Mouse (Mus musculus): ENCODE measurements around the gene Fxyd2. TPM values are rescaled to one million over a fixed set of nuclear protein-coding genes. Genes with fewer than 3 reads are reported as not detected.

Fxyd2 gene
- polyA plus RNA-seq, 1 experiment: 220 TPM

DNA sequence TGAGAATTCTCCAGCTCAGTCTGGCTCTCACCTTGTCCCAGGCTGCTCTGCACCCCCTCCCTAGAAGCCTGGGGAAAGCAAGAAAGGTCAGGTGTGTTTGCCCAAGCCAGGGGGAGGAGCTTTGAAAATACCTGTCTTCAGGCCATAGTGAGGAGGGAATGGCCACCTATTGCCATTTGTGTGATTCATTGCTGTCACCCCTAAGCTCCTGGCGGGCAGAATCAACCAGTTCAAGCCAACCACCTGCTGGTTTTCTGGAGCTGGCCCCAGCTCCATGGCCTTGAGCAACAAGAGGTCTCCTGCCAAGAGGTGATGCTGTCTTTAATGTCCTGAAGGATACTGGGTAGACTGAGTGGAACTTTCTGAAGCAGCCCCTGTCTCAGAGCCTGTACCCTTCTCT, 1.1 kb upstream of the Fxyd2 start:
- WGBS: 73% methylated on average over 1 of the region's 1 CpGs
- H3K27me3 ChIP-seq (ENCODE audit: control insufficient read depth, insufficient read depth, low read length): no peaks in the 10 kb centered on the region

DNA sequence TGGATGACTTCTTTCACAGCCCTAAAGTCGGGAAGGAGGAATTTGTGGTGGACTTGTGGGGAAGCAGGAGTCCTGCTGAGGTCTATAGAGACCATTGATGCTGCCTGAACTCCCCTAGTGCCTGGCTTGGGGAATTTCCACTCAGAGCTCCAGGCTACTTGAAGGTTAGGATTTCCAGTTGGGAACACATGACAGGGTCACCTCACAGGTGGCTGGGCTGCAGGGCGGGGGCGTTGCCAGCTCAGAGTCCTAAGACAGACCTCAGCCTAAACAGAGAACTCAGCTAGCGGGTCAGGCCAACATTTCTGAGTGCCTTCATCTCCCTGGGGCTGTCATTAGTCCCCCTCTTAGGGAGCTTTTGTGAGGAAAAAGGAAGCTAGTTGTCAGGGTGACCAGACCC, 2.4 kb downstream of the Fxyd2 start:
- Histone ChIP-seq H3K4me3 (ENCODE audit: control insufficient read depth, insufficient read depth, low read length) (no peak overlapping the region), H3K4me1 (replicated peaks; ENCODE audit: control insufficient read depth, insufficient read depth, low read length) (no peaks in the 10 kb centered on the region), H3K27me3 (ENCODE audit: control insufficient read depth, insufficient read depth, low read length) (no peaks in the 10 kb centered on the region), H3K27ac (ENCODE audit: control insufficient read depth, insufficient read depth, low read length) (no peak overlapping the region), H3K36me3 (ENCODE audit: control insufficient read depth, insufficient read depth, low read length) (no peaks in the 10 kb centered on the region)
- TF ChIP-seq POLR2A (IDR thresholded peaks at IDR 0.05; ENCODE audit: control insufficient read depth, extremely low read depth, insufficient read depth, low read length, poor library complexity) (no peak), CTCF (IDR thresholded peaks at IDR 0.05; ENCODE audit: borderline replicate concordance, control insufficient read depth, extremely low read depth, insufficient read depth, low read length, poor library complexity) (no peak)
- WGBS: 72% methylated on average over 4 of the region's 4 CpGs
- DNase-seq: no peak

More for the DNA sequence above, 1.1 kb upstream of the Fxyd2 start:
- no peaks in the 10 kb centered on the region for H3K4me1 ChIP-seq (replicated peaks; ENCODE audit: control insufficient read depth, insufficient read depth, low read length)
- H3K4me3 ChIP-seq (ENCODE audit: control insufficient read depth, insufficient read depth, low read length): no peak overlapping the region
- no peaks in the 10 kb centered on the region for H3K36me3 ChIP-seq (ENCODE audit: control insufficient read depth, insufficient read depth, low read length)
- no peak for DNase-seq
- H3K27ac ChIP-seq (ENCODE audit: control insufficient read depth, insufficient read depth, low read length): no peak overlapping the region
- TF ChIP-seq POLR2A (IDR thresholded peaks at IDR 0.05; ENCODE audit: control insufficient read depth, extremely low read depth, insufficient read depth, low read length, poor library complexity): no peak
- TF ChIP-seq CTCF (IDR thresholded peaks at IDR 0.05; ENCODE audit: borderline replicate concordance, control insufficient read depth, extremely low read depth, insufficient read depth, low read length, poor library complexity): no peak

DNA sequence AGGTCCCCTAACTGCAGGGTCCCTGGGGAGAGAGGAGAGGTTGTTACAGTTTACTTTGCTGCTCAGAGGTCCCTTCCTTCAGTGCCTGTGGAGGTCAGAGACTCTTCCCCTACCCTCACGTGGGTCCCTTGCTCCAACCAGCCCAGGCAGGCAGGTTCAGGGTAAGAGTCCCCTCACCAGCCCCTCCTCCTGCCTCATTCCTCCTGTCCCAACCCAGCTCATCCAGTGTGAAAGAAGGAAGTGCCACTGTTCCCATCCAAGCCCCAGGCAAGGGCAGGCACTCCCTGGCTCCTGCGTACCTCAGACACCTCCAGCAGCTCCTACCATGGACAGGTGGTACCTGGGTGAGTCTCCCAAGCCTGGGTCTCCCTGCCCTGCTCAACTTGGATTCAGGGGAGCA, 3.5 kb downstream of the Fxyd2 start:
- TF ChIP-seq CTCF (IDR thresholded peaks at IDR 0.05; ENCODE audit: borderline replicate concordance, control insufficient read depth, extremely low read depth, insufficient read depth, low read length, poor library complexity) (no peak), POLR2A (IDR thresholded peaks at IDR 0.05; ENCODE audit: control insufficient read depth, extremely low read depth, insufficient read depth, low read length, poor library complexity) (no peak)
- Histone ChIP-seq H3K36me3 (ENCODE audit: control insufficient read depth, insufficient read depth, low read length) (no peaks in the 10 kb centered on the region), H3K27me3 (ENCODE audit: control insufficient read depth, insufficient read depth, low read length) (no peaks in the 10 kb centered on the region), H3K4me3 (ENCODE audit: control insufficient read depth, insufficient read depth, low read length) (no peak overlapping the region), H3K4me1 (replicated peaks; ENCODE audit: control insufficient read depth, insufficient read depth, low read length) (no peaks in the 10 kb centered on the region), H3K27ac (ENCODE audit: control insufficient read depth, insufficient read depth, low read length) (no peak overlapping the region)
- WGBS: 54% methylated on average over 2 of the region's 2 CpGs
- no peak for DNase-seq

- no peak overlapping the region for H3K27ac ChIP-seq (ENCODE audit: control insufficient read depth, insufficient read depth, low read length)
- no peaks in the 10 kb centered on the region for H3K36me3 ChIP-seq (ENCODE audit: control insufficient read depth, insufficient read depth, low read length)
- WGBS: 49% methylated on average over 5 of the region's 5 CpGs
These were observed 6.2 kb downstream of the Fxyd2 start for GRCm38 (mm10) chr9:45405694-45406093.

DNA sequence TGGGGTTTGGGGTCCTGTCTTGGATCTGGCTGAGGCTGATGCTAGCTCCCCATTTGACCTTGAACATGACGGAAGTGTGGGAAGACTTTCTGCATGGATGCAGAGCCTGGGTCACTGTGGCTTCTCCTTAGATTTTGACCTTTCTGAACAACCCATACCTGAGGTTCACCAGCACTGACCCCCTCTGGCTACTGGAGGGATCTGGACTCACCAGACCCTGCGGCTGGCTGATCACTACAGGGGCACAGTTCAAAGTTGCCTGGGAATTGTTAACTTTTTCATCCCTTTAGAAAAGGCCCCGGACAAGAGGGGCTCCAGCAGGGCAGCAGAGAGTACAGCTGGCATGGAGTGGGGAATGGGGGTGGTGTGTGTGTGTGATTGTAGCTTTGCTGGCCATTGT, 7.3 kb downstream of the Fxyd2 start:
- WGBS: 97% methylated on average over 3 of the region's 3 CpGs
- no peaks in the 10 kb centered on the region for H3K36me3 ChIP-seq (ENCODE audit: control insufficient read depth, insufficient read depth, low read length)
- TF ChIP-seq POLR2A (IDR thresholded peaks at IDR 0.05; ENCODE audit: control insufficient read depth, extremely low read depth, insufficient read depth, low read length, poor library complexity): no peak
- TF ChIP-seq CTCF (IDR thresholded peaks at IDR 0.05; ENCODE audit: borderline replicate concordance, control insufficient read depth, extremely low read depth, insufficient read depth, low read length, poor library complexity): no peak
- H3K27me3 ChIP-seq (ENCODE audit: control insufficient read depth, insufficient read depth, low read length): no peaks in the 10 kb centered on the region
- no peak for DNase-seq
- H3K4me3 ChIP-seq (ENCODE audit: control insufficient read depth, insufficient read depth, low read length): no peak overlapping the region
- no peaks in the 10 kb centered on the region for H3K4me1 ChIP-seq (replicated peaks; ENCODE audit: control insufficient read depth, insufficient read depth, low read length)
- H3K27ac ChIP-seq (ENCODE audit: control insufficient read depth, insufficient read depth, low read length): no peak overlapping the region

More at GRCm38 (mm10) chr9:45405694-45406093, 6.2 kb downstream of the Fxyd2 start:
- DNase-seq: no peak
- Histone ChIP-seq H3K4me3 (ENCODE audit: control insufficient read depth, insufficient read depth, low read length) (no peak overlapping the region), H3K27me3 (ENCODE audit: control insufficient read depth, insufficient read depth, low read length) (no peaks in the 10 kb centered on the region), H3K4me1 (replicated peaks; ENCODE audit: control insufficient read depth, insufficient read depth, low read length) (no peaks in the 10 kb centered on the region)
- TF ChIP-seq POLR2A (IDR thresholded peaks at IDR 0.05; ENCODE audit: control insufficient read depth, extremely low read depth, insufficient read depth, low read length, poor library complexity) (no peak), CTCF (IDR thresholded peaks at IDR 0.05; ENCODE audit: borderline replicate concordance, control insufficient read depth, extremely low read depth, insufficient read depth, low read length, poor library complexity) (no peak)

DNA sequence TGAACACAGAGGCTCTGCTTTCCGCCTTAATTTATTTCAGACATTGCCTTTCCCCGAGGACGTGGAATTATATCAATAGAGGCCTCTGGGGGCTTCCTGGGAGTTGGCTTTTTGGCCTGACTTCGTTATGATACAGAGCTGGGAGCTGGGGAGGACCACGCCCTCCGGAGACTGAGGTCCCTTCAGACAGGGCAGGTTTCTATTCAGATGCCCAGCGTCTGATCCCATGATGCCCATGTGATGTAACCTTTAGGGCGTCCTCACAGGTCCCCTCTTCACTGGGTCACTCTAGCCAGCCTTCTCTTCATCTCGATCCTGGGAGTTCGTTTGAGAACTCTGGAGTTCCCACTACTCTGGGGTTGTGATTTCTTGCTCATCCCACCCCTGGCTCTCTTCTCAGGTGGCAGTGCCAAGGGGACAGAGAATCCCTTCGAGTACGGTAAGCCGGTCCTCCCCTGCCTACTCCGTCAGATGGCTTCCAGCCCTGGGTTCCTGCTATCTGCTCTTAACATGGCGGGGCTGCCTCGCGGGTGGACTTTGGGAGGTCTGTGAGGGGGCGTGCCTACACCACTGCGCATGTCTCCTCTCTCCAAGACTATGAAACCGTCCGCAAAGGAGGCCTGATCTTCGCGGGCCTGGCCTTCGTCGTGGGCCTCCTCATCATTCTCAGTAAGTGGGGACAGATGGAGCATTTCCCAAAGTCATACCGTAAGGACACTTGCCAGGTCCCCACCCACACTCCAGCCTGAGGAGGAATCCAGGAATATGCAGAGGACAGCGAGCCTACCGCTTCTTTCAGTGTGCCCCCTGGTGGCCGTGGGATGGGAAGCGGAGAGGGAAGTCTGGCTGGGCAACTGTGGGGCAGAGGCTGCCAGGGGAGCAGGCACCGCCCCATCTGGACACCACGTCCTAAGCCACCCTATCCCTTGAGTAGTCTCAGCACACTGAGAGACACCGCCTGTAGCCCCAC, 8.5 kb downstream of the Fxyd2 start:
- Histone ChIP-seq H3K27me3 (ENCODE audit: control insufficient read depth, insufficient read depth, low read length) (no peaks in the 10 kb centered on the region), H3K4me3 (ENCODE audit: control insufficient read depth, insufficient read depth, low read length) (peak overlapping the region; percentile 35), H3K27ac (ENCODE audit: control insufficient read depth, insufficient read depth, low read length) (no peak overlapping the region), H3K36me3 (ENCODE audit: control insufficient read depth, insufficient read depth, low read length) (no peaks in the 10 kb centered on the region), H3K4me1 (replicated peaks; ENCODE audit: control insufficient read depth, insufficient read depth, low read length) (peaks cover 4% of the 10 kb centered on the region; the same call in 1 of the 2 replicates)
- peak; percentile 64 for DNase-seq
- no peak for TF ChIP-seq POLR2A (IDR thresholded peaks at IDR 0.05; ENCODE audit: control insufficient read depth, extremely low read depth, insufficient read depth, low read length, poor library complexity)
- peak; percentile 96 for TF ChIP-seq CTCF (IDR thresholded peaks at IDR 0.05; ENCODE audit: borderline replicate concordance, control insufficient read depth, extremely low read depth, insufficient read depth, low read length, poor library complexity)
- 49% methylated on average over 33 of the region's 33 CpGs for WGBS
